Mouse (Mus musculus): ENCODE measurements at regions not wholly inside any gene's neighbourhood (a gene's known extent, or its start where the extent isn't known, plus 50 kb on each side); places are given as distances from the start of the nearest gene placed in this dataset.
"Not testable (repeated sequence)": the region's sequence is repeated elsewhere in the genome, so short reads cannot be mapped to it uniquely, and the experiment has no call there.

DNA sequence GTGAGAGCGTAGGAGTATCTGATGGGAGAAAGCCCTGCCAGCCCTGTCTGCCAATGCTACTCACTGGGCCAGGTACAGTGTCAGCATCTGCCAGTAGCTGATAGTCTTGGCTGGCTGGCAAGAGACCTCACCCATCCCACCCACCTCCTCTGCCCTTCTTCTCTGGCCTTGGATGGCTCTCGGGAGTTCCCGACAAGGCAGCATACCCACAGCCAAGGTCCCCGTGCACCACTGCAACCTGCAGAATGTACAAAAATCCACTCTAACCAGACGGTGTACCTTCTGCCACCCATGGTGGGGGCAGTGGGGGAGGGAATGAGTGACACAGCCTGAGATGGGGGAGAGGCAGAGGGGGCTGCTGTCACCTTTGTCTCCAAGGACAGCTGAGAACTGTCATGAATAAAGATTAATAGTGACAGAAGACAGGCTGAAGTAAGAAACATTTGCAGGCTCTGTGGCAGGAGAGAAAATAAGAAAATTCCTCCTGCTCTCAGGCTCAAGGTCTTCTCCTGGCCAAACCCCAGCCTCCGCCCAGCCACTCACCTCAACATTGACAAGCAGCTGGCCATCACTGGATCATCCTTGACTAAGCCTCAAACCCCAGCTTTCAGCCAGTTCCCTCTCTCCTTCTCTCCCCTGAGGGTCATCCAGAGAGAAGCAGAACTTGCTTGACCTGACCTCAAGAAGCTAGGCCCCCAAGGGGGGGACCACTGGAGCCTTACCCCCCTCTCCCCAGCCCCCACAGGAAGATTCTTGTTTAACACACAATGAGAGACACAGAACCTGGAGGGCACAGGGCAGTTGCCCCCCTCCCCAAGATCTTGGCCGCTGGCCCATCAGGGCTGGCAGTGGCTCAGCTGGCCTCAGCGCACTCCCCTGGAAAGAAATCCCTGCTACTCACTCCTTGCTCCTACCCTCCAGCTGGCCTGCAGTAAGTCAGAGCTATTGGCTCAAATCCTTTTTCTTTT lies 73.7 kb downstream of the Cpn2 start:
- peak; percentile 80 for DNase-seq

GRCm38 (mm10) chr16:30194836-30195235 lies 72.5 kb downstream of the Cpn2 start:
- no peak for DNase-seq

DNA sequence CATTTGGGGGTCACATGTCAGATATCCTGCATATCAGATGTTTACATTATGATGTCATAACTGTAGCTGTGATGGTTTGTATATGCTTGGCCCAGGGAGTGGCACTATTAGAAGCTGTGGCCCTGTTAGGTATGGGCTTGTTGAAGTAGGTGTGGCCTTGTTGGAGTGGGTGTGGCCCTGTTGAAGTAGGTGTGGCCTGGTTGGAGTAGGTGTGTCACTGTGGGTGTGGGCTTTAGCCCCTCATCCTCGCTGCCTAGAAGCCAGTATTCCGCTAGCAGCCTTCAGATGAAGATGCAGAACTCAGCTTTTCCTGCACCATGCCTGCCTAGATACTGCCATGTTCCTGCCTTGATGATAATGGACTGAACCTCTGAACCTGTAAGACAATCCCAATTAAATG lies 71.4 kb downstream of the Cpn2 start:
- DNase-seq: not testable (repeated sequence)

DNA sequence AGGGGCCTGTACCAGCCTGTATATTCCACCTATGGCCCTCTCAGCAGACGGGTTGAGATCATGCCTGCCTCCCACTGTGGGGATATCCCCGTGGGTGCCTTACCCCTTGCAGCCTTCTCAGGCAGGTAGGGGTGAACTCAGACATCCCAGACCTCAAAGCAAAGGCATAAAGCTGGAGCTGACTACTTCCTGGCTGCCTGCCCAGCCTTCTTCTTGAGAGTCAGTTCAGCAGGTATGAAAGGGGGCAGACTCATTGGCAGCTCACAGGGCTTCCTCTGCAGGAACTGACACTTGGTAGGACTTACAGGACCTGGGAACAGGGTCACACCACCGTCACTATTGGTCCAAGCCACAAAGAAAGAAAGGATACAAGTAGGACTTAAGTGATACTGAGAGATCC lies 69.9 kb downstream of the Cpn2 start:
- peak; percentile 57 for DNase-seq

- peak; percentile 32 for DNase-seq
Observed at GRCm38 (mm10) chr16:30199836-30200235, 67.5 kb downstream of the Cpn2 start.

DNA sequence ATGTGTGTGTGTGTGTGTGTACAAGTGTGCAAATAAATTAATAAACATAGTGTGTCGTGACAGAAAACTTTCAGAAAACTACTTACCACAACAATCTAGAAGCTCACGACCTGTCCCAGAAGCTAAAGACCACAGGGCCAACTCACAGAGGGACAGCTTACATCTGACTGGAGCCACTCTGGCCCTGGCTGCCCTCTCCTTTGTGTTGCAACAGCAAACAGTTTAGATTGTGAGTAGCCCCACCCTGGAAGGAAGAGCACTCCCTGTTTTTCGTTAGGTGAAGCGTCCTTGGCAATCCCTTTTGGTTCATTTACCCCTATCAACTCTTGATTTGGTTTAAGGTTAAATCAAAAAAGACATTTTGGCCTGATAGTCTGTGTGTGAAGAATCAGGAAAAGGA lies 63.2 kb downstream of the Cpn2 start:
- no peak for DNase-seq

DNA sequence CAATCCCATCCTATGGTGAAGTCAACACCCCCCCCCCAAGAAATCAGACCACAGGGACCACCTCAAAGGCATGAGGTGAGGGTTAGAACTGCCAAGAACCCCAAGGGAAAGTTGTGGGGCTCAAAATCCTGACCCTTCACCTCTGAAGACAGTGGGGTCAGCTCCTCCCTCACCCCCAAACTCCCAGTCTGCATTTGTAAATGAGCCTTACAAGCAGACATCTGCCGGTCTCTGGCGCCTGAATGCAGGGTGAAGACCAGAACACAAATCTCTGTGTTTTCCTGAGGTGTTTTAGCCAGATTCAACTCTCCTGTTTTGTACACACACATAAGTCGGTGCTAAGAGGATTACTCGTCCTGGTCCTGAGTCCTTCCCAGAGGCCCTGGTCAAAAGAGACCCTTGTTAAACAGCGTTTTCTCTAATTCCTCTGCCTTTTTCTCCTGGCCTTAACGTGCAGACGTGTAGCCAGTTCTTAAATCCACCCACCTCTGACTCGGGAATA lies 61.9 kb downstream of the Cpn2 start:
- no peak for DNase-seq

DNA sequence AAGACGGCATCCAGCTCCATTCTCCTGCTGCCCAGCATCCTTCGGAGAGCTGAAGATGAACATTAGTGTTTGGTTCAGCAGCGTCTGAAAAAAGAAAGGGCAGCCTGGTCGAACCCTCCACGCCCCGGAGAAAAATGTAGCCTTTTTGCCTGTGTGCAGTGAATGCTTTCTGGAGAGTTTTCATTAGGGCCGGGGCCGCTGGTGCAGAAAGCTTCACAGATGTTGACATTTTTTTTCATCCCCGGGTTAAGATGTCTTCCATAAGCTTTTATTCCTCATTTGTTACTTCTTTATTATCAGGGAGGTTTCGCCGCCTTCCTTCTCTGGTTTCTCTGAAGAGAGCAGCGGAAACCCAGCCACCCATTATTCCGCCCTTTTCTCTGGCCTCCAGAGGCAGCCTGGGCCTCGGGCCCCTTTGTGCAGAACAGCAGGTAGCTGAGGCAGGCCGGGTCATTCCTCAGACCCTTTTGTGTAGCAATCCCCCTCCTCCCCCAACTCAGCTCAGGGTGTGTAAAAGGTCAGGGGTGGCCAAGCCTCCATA lies 61.4 kb downstream of the Cpn2 start:
- no peak for DNase-seq

Measured in kidney, postnatal 10 days (tissue).